Mouse (Mus musculus) right cerebral cortex, postnatal 25 days (tissue): ENCODE results near the gene Zfp318.

Source experiments
- DNase-seq: peaks from one replicate; pipeline ENCODE4 v3.0.0; 2022

Gene Zfp318

DNA sequence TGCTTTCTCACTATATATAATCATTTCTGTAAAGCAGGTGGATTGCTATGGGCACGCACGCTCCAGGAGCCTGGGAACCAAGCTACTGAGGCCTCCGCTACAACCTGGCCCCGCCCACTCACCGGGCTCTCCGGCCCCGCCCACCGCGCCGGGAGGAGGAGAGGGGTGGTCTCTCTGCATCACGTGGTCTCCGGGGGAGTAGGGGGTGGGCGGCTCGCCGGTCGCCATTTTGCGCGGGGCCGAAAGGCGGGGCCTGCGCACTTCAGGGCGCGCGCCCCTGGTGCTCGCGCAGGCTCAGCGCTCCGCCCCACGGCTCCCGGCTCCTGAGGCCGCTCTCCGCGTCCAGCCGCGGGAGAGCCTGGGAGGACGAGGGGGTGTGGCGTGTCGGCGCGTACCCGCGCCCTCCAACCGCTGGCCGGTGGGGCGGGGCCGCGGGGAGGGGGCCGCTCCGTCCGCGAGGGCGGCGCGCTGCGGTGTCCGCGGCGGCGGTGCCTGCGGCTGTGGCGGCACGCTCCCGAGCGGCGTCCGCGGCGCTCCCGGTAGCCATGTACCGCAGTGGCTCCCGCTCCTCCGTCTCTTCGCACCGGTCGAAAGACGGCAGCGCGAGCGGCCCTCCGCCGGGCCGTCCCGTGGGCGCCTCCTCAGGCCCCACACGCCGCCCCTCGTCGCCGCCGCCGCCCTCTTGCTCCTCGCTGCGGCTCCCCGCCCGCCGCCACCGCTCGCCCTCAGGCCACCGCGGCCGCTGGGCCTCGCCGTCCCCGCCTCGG lies at the start of gene Zfp318:
Gene Zfp318, plus strand, starts transcription at position 438 of the 767 bp plus-strand sequence.
- DNase-seq, result peak; percentile 98

- no peak for DNase-seq
Measured at GRCm38 (mm10) chr17:46336475-46336874, 47.1 kb upstream of the Zfp318 start.

- DNase-seq, result no peak
Measured at GRCm38 (mm10) chr17:46341208-46341607, 42.3 kb upstream of the Zfp318 start.

- DNase-seq, result no peak
Measured at GRCm38 (mm10) chr17:46351026-46351700, 32.4 kb upstream of the Zfp318 start.

GRCm38 (mm10) chr17:46371783-46372182 lies 11.7 kb upstream of the Zfp318 start:
- no peak for DNase-seq

DNA sequence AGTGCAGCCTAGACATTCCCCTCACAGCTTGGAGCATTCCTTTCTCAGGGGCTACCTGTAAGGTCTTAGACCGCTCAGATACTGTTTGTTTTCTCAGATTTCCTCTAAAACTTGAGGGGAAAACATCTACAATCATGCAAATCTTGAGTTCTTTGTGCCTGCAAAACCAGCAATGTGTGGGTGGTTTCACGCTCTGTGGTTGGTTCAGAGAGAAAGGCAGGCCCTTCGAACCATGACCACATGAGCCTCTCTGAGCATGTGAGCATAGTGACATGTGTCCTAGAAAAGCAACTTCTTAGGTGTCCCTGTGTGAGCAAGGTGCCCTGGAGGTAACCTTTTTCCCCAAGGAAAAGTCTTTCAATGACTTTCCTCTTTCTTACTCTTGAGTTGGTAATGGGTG lies 5.0 kb upstream of the Zfp318 start:
- no peak for DNase-seq

GRCm38 (mm10) chr17:46384061-46384801 lies 700 bp downstream of the Zfp318 start:
- DNase-seq, result peak; percentile 39

DNA sequence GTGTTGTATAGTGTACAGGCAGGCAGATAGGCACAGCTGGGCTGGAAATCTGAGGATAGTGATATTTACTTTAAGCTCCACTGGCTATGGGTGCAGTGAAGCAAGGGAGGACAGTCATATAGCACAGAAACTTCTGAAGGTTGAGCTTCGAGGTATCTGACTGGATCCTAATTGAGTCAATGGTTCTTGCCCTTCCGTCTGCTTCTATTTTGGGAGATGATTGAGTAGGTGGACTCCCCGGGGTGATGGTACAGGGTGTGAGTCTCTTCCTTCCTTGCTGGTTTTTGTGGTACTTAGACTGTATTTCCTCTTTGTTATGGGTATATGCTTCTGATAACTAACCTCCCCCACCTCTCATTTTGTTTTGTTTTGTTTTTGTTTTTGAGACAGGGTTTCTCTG lies 4.7 kb downstream of the Zfp318 start:
- DNase-seq, result no peak

GRCm38 (mm10) chr17:46393012-46393411 lies 9.5 kb downstream of the Zfp318 start:
- DNase-seq, result no peak

DNA sequence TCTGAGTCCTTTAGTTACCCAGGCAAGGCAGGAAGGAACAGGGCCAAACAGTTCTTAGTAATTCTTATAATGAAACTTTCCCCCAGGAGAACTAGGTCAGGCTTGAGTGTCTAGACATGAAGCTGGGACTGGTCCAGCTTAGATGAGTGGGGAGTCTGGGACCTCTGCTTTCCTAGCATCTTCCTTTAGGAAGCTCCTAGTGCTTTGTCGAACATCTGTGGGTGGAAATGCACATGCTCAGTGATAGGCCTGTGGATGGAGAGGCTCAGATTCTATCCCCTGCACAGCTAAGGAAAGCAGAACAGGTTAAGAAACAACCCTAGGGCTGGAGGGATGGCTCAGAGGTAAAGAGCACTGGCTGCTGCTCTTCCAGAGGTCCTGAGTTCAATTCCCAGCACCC lies 11.1 kb downstream of the Zfp318 start:
- DNase-seq, result no peak

- DNase-seq, result no peak
Measured at GRCm38 (mm10) chr17:46408478-46408877, 24.9 kb downstream of the Zfp318 start.

- DNase-seq, result no peak
Measured at GRCm38 (mm10) chr17:46418628-46419027, 35.1 kb downstream of the Zfp318 start.

DNA sequence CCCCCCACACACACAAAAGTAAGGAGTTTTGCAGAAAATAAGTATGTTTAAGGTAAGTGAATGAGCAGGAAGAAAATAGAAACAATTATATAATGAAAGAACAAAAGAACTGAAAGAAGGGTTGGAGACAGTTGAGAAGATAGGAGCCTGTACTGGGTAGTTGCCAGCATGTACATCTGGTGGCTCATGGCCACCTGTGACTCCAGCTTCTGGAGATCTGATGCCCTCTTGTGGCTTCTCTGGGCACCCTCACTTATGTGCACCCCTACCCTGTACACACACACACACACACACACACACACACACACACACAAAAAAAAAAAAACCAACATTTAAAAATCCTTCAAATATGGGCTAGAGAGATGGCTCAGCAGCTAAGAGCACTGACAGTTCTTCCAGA lies 36.2 kb downstream of the Zfp318 start:
- no peak for DNase-seq

DNA sequence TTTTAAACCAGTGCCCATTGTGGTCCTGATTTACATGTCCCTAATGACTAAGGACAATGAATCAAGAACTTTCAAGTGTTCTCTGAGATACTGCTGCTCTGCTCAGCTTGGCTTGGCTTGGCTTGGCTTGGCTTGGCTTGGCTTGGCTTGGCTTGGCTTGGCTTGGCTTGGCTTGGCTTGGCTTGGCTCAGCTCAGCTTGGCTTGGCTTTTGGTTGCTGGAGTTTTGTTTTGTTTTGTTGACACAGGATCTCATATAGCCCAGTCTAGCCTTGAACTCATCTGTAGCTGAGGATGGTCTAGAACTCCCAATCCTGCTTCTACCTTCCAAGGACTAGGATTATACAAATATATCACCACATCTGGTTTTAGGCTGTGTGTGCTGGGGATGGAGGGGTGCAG lies 43.0 kb downstream of the Zfp318 start:
- no peak for DNase-seq

DNA sequence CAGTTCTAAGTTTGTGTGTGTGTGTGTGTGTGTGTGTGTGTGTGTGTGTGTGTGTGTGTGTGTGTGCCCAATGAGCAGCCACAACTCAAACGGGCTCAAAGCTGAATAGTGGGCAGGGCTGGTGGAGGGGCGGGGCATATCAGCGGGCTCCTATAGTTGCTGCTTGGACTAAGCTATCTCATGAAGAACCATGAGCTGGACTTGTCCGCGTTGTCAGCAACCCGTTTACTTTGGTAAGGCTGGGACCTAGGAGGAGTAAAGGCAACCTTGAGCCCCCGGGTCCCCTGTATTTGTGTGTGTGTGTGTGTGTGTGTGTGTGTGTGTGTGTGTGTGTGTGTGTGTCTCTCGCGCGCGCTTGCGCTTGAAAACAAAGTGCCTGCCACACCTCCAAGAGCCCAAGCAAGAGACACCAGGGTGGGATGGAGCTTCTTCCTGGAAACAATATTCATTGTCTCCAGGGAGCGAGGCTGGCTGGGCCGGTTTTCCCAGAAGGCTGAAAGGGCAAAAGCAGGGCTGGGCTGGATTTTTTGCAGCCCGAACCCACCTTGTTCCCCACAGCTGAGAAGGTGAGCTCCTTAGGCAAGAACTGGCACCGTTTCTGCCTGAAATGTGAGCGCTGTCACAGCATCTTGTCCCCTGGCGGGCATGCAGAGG lies 45.4 kb downstream of the Zfp318 start, which contains the start of gene Crip3:
Gene Crip3, plus strand, starts transcription at position 166 of the 654 bp plus-strand sequence.
- DNase-seq, result no peak

- no peak for DNase-seq
Measured at GRCm38 (mm10) chr17:46433627-46434026, 50.1 kb downstream of the Zfp318 start.

- peak; percentile 9 for DNase-seq
Measured at GRCm38 (mm10) chr17:46436672-46437366, 53.3 kb downstream of the Zfp318 start.

DNA sequence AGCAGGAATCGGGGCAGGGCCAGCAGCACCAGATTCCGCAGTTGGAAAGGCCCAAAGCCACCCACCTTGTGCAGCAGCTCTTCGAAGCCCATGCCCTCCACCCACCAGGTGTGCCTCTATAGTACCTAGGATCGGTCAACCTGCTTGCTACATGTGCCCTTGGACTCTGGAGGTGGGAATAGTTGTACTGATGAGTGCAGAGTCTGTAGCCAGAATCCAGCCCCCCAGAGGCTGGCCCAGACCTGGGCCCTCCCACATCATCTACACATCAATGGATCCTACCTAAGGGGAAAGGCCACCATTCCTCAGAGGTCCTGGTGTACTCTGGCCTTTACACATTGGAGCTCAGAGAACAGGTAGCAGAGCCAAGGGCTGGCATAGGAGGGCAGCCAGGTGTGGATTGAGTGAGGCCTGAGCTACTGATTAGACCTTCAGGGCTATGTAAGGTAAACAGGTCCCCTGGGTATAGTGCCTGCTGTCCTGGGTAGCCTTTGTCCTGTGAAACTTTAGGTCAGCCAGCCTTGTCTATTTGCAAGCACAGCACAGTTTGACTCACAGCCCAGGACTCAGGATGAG lies 54.9 kb downstream of the Zfp318 start, which contains the start of gene Slc22a7:
Gene Slc22a7, minus strand, starts transcription at position 160 of the 576 bp plus-strand sequence.
- DNase-seq, result no peak

DNA sequence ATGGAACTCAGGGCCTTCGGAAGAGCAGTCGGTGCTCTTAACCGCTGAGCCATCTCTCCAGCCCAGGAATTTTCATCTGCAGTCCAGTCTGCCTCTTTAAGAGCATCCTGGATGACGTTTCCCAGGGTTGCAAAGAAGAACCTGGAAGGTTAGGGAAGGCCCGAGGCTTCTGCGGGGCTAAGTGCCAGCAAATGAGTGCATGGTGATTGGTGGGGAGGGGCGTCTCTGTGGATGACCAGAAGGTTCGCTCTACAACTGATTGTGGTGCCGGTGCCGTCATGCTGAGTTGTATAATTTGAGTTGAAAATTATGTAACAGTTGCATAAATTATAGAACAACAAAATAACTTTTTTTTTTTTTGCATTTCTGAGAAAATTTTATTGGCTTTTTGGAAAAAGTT lies 55.6 kb downstream of the Zfp318 start:
- DNase-seq, result no peak

- no peak for DNase-seq
Measured at GRCm38 (mm10) chr17:46444839-46445579, 61.5 kb downstream of the Zfp318 start.

DNA sequence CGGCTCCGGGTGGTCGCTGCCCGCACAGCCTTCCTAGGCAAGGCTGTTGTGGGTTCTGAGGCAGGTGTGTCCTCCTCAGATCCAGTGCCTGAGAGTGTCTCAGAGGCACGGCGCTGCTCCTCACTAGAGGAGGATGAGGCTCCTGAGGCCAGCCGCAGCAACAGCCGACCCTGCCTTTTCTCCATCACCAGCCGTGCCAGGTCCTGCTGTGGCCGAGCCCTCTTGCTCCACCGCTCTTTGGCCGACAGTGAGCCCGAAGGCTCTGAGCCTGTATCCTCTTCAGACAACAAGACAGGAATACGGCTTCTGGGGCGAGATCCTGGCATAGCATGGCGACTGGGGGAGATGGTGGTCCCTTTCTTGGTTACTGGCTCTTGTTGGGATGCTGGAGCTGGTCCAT lies 62.7 kb downstream of the Zfp318 start:
- DNase-seq, result no peak
